19 mouse cellular contexts compared by ENCODE assay signal in genomic region chr17:26420491-26421247, GRCm38 (mm10). TPM values are rescaled to one million over a fixed set of nuclear protein-coding genes. Genes with fewer than 3 reads are reported as not detected.
DNase-seq lines count a peak whose midpoint lies in the region; ATAC-seq and TF ChIP-seq lines count a peak whose summit lies in the region.
"Had no signal": no experiment of that assay in that cellular context is flagged by ENCODE, and none has a peak within 500 bp of the region (broad histone marks: within the 10 kb centered on the region; RNA-seq: fewer than 3 reads in every experiment).

No protein-coding gene starts in this region.

- peaks cover 19% of the 10 kb centered on the region for H3K4me1 ChIP-seq in kidney, embryonic 14.5 days (ENCODE audit: control insufficient read depth, insufficient read depth, low read length)
- peaks cover 14% of the 10 kb centered on the region for H3K4me1 ChIP-seq in intestine, postnatal 0 days (replicated peaks; ENCODE audit: control insufficient read depth, insufficient read depth, low read length)
- H3K4me1 ChIP-seq in olfactory bulb, adult 2 months (ENCODE audit: control insufficient read depth, insufficient read depth, low read length), result peaks cover 53% of the 10 kb centered on the region
- H3K4me1 ChIP-seq: embryonic facial prominence, embryonic 12.5 days; limb, embryonic 13.5 days had no signal

- no peak overlapping the region for H3K27ac ChIP-seq in kidney, embryonic 14.5 days (ENCODE audit: low read depth, low read length)
- H3K27ac ChIP-seq in intestine, postnatal 0 days (ENCODE audit: low read depth, low read length), result peak overlapping the region; percentile 76
- peak overlapping the region; percentile 56 for H3K27ac ChIP-seq in olfactory bulb, adult 2 months (ENCODE audit: insufficient read depth, low read depth, low read length)
- H3K27ac ChIP-seq: embryonic facial prominence, embryonic 12.5 days; hindbrain, postnatal 0 days; limb, embryonic 13.5 days; liver, embryonic 15.5 days; neural tube, embryonic 12.5 days had no signal

- no peaks in the 10 kb centered on the region for H3K36me3 ChIP-seq in kidney, embryonic 14.5 days (ENCODE audit: control insufficient read depth, insufficient read depth, low read length)
- no peaks in the 10 kb centered on the region; the same call in 1 of the 2 replicates for H3K36me3 ChIP-seq in intestine, postnatal 0 days (ENCODE audit: control insufficient read depth, insufficient read depth)
- H3K36me3 ChIP-seq: embryonic facial prominence, embryonic 12.5 days; limb, embryonic 13.5 days; liver, embryonic 15.5 days; neural tube, embryonic 12.5 days had no signal

- H3K4me2 ChIP-seq in kidney, embryonic 14.5 days (replicated peaks; ENCODE audit: low read depth, low read length), result no peak overlapping the region
- no peak overlapping the region for H3K4me2 ChIP-seq in intestine, postnatal 0 days (replicated peaks; ENCODE audit: low read depth)
- H3K4me2 ChIP-seq: embryonic facial prominence, embryonic 12.5 days; heart, embryonic 11.5 days; limb, embryonic 13.5 days; liver, embryonic 15.5 days; neural tube, embryonic 12.5 days had no signal

- TF ChIP-seq POLR2A in olfactory bulb, adult 2 months (IDR thresholded peaks at IDR 0.05; ENCODE audit: insufficient read depth, low read depth, low read length), result no peak

- 72% methylated on average over 7 of the region's 7 CpGs for WGBS in kidney, embryonic 14.5 days
- WGBS in intestine, postnatal 0 days, result 61% methylated on average over 7 of the region's 7 CpGs
- 63% methylated on average over 7 of the region's 7 CpGs for WGBS in olfactory bulb, adult 2 months

- no peaks in the 10 kb centered on the region for H3K27me3 ChIP-seq in kidney, embryonic 14.5 days (ENCODE audit: control insufficient read depth, insufficient read depth, low read length)
- no peaks in the 10 kb centered on the region for H3K27me3 ChIP-seq in intestine, postnatal 0 days (replicated peaks; ENCODE audit: control insufficient read depth, insufficient read depth, low read length)

- DNase-seq in kidney, adult 9 months, result peak; percentile 46
- DNase-seq in brain, adult 2 months (ENCODE audit: low read depth, low spot score), result peak; percentile 42
- DNase-seq in spleen, postnatal 14 days (ENCODE audit: low spot score in 2 of 2), result no peak
- DNase-seq: adrenal gland, adult 2 months; cerebellum, adult 11 months; gastrocnemius, postnatal 10 days; layer of hippocampus, adult 9-11 months had no signal

- TF ChIP-seq CTCF in intestine, postnatal 0 days (IDR thresholded peaks at IDR 0.05; ENCODE audit: low read depth), result peak; percentile 12; the same call in 1 of the 2 replicates
- TF ChIP-seq CTCF in olfactory bulb, adult 2 months (IDR thresholded peaks at IDR 0.05; ENCODE audit: insufficient read depth, low read depth, low read length), result 0 out of 2 replicates have a peak, but pooled peaks have one; percentile 5

- H3K9ac ChIP-seq in kidney, embryonic 14.5 days (ENCODE audit: low read depth, low read length), result no peak overlapping the region
- H3K9ac ChIP-seq in intestine, postnatal 0 days (ENCODE audit: low read depth, low read length), result no peak overlapping the region
- H3K9ac ChIP-seq: embryonic facial prominence, embryonic 12.5 days; forebrain, postnatal 0 days; limb, embryonic 13.5 days; liver, embryonic 15.5 days; neural tube, embryonic 12.5 days had no signal

- H3K9me3 ChIP-seq in kidney, embryonic 14.5 days (ENCODE audit: control insufficient read depth, low read length), result no peaks in the 10 kb centered on the region
- H3K9me3 ChIP-seq in intestine, postnatal 0 days (ENCODE audit: control insufficient read depth), result no peaks in the 10 kb centered on the region
- H3K9me3 ChIP-seq: embryonic facial prominence, embryonic 12.5 days; limb, embryonic 13.5 days; liver, embryonic 15.5 days; neural tube, embryonic 12.5 days had no signal

- no peak for ATAC-seq in kidney, embryonic 14.5 days (ENCODE audit: low FRiP score, low TSS enrichment)
- peak; percentile 85 for ATAC-seq in intestine, postnatal 0 days
- no peak for ATAC-seq in megakaryocyte progenitor cell, adult 5-6 weeks (replicated peaks; ENCODE audit: poor library complexity)
- ATAC-seq: forebrain, postnatal 0 days; hindbrain, postnatal 0 days had no signal

- H3K4me3 ChIP-seq in kidney, embryonic 14.5 days (ENCODE audit: low read length), result no peak overlapping the region
- H3K4me3 ChIP-seq in intestine, postnatal 0 days (ENCODE audit: low read depth, low read length), result no peak overlapping the region
- H3K4me3 ChIP-seq in olfactory bulb, adult 2 months (ENCODE audit: insufficient read depth, low read depth, low read length), result no peak overlapping the region
- H3K4me3 ChIP-seq: embryonic facial prominence, embryonic 12.5 days; limb, embryonic 13.5 days; liver, embryonic 15.5 days; neural tube, embryonic 12.5 days had no signal

RNA-seq across cellular contexts. Expression of gene Neurl1b, which starts 6.0 kb away (rescaled TPM):
- polyA plus RNA-seq in kidney, embryonic 14.5 days (2014; fragmentation: Nextera tagmentation; extraction: Ambion mirVana), result 1.6 and 2.9 TPM in 2 replicates
- 1.5 TPM in 2 replicates for polyA plus RNA-seq in intestine, postnatal 0 days (2015; fragmentation: Nextera tagmentation; extraction: Ambion mirVana)
- polyA plus RNA-seq in olfactory bulb, adult 2 months (2012; ENCODE audit: insufficient read depth, insufficient read length, low replicate concordance, missing spikeins), result not detected in 2 replicates
- total RNA-seq in megakaryocyte progenitor cell, adult 5-6 weeks (2015), result 1.6 and 2.2 TPM in 2 replicates
- total RNA-seq in megakaryocyte progenitor cell, adult 5-6 weeks (2017), result 1.9 and 2.2 TPM in 2 replicates
- total RNA-seq: monocyte, adult 5-6 weeks had no signal

Comparison
In these comparisons a context has a peak if more than half of its experiments do, and no peak if none do; other contexts are left out.
1. DNase-seq: peak in kidney, adult 9 months (single experiment) and brain, adult 2 months (single experiment); none in spleen, postnatal 14 days (0 of 2).